Mouse (Mus musculus): Measurements from ENCODE around the gene Sprtn. TPM values are rescaled to one million over a fixed set of nuclear protein-coding genes. Genes with fewer than 3 reads are reported as not detected.

Gene Sprtn
- total and polyA plus RNA-seq, 3 experiments, result 16.0 to 26.5 (median 23.0) TPM

DNA sequence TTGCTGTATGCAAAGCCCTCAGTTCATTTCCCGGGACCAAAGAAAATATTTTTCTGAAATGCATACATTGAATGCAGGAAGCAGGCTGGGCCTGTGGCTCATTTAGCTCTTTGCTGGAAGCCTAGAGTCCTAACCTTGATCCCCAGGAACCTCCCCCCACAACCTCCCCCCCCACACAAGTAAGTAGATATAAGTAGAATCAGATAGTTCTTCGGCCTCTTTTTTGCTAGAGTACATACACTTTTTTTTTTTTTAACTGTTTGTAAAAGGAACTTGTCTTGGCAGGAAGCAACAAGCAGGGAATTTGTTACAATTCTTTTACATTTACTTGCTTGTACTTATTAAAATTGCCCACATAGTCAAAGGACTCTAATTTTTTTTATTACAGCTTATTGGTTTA is 53.2 kb downstream of the Sprtn start:
- Histone ChIP-seq H3K27ac (ENCODE audit: insufficient read depth, low read depth) (no peak overlapping the region), H3K9me3 (replicated peaks; ENCODE audit: low read length) (no peaks in the 10 kb centered on the region), H3K9ac (ENCODE audit: insufficient read depth, low read depth) (no peak overlapping the region), H3K36me3 (replicated peaks in 1 of 2; ENCODE audit: control insufficient read depth in 1 of 2, insufficient read depth in 1 of 2, low read length in 1 of 2) (peaks cover 0 to 9% of the 10 kb centered on the region in 2 experiments), H3K27me3 (replicated peaks) (no peaks in the 10 kb centered on the region), H3K4me2 (ENCODE audit: insufficient read depth, low read depth, poor library complexity, severe bottlenecking) (no peak overlapping the region), H3K4me3 (replicated peaks in 1 of 3; ENCODE audit: low read depth in 2 of 3, low read length in 2 of 3, poor library complexity in 1 of 3) (no peak overlapping the region), H3K79me2 (replicated peaks; ENCODE audit: control insufficient read depth, extremely low read depth, insufficient read depth, poor library complexity, severe bottlenecking) (peaks cover 9% of the 10 kb centered on the region; the same call in 1 of the 2 replicates), H3K4me1 (ENCODE audit: control insufficient read depth in 1 of 2, insufficient read depth in 2 of 2) (peaks cover 7 to 20% of the 10 kb centered on the region in 2 experiments)
- in situ Hi-C loops (cut with MboI; ENCODE audit: low pct_ligation_motif_present, low pct_unique_long_range_greater_than_20kb, low sequenced_read_pairs), result no loop called here
- TF ChIP-seq MXI1 (IDR thresholded peaks at IDR 0.05; ENCODE audit: low read depth, low read length) (no peak), MEF2A (IDR thresholded peaks at IDR 0.05; ENCODE audit: borderline replicate concordance, low read depth, low read length) (no peak), ETS1 (conservative IDR thresholded peaks at IDR 0.05; ENCODE audit: low read depth, low read length) (no peak)
- DNase-seq (ENCODE audit: extremely low read depth), result no peak
- dilution Hi-C loops (cut with MboI; ENCODE audit: extremely low pct_ligation_motif_present, extremely low pct_unique_long_range_greater_than_20kb, low sequenced_read_pairs), result no loop called here

DNA sequence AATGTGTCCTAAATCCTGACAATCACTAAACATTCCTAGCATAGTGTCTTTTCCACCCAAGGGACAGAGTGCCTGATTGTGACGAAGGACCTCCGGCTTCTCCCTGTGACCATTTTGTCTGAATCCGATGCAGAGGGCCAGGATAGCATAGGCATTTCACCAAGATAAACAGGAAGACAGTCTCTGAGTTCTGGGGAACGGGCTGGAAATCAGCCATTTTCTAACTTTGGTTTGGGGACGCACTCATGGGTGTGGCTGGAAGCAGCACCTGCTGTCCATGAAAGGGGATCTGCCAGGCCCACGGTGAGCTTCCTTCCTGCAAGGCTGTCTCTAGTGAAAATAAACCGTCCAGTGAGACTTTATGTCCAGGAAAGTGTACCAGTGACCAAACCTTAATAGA is 55.5 kb downstream of the Sprtn start:
- Histone ChIP-seq H3K4me2 (ENCODE audit: insufficient read depth, low read depth, poor library complexity, severe bottlenecking) (no peak overlapping the region), H3K4me1 (ENCODE audit: control insufficient read depth in 1 of 2, insufficient read depth in 2 of 2) (peaks cover 0 to 9% of the 10 kb centered on the region in 2 experiments; a peak in 2 of 4 replicates), H3K9ac (ENCODE audit: insufficient read depth, low read depth) (no peak overlapping the region), H3K4me3 (replicated peaks in 1 of 3; ENCODE audit: low read depth in 2 of 3, low read length in 2 of 3, poor library complexity in 1 of 3) (no peak overlapping the region), H3K27ac (ENCODE audit: insufficient read depth, low read depth) (no peak overlapping the region), H3K36me3 (replicated peaks in 1 of 2; ENCODE audit: control insufficient read depth in 1 of 2, insufficient read depth in 1 of 2, low read length in 1 of 2) (peaks cover 0 to 6% of the 10 kb centered on the region in 2 experiments), H3K79me2 (replicated peaks; ENCODE audit: control insufficient read depth, extremely low read depth, insufficient read depth, poor library complexity, severe bottlenecking) (no peaks in the 10 kb centered on the region), H3K9me3 (replicated peaks; ENCODE audit: low read length) (no peaks in the 10 kb centered on the region), H3K27me3 (replicated peaks) (no peaks in the 10 kb centered on the region)
- no peak for DNase-seq (ENCODE audit: extremely low read depth)
- dilution Hi-C loops (cut with MboI; ENCODE audit: extremely low pct_ligation_motif_present, extremely low pct_unique_long_range_greater_than_20kb, low sequenced_read_pairs), result no loop called here
- TF ChIP-seq JUN (IDR thresholded peaks at IDR 0.05; ENCODE audit: insufficient read depth, low read depth, low read length) (no peak), MEF2A (IDR thresholded peaks at IDR 0.05; ENCODE audit: borderline replicate concordance, low read depth, low read length) (no peak), PAX5 (IDR thresholded peaks at IDR 0.05; ENCODE audit: low read length) (no peak), USF2 (conservative IDR thresholded peaks at IDR 0.05; ENCODE audit: low read depth, low read length) (no peak), EP300 (IDR thresholded peaks at IDR 0.05; ENCODE audit: low read length) (no peak), SMC3 (IDR thresholded peaks at IDR 0.05; ENCODE audit: low read depth, low read length) (no peak), RAD21 (IDR thresholded peaks at IDR 0.05; ENCODE audit: low read depth, low read length) (no peak), TBP (conservative IDR thresholded peaks at IDR 0.05; ENCODE audit: low read depth, low read length) (no peak), RCOR1 (conservative IDR thresholded peaks at IDR 0.05; ENCODE audit: low read depth, low read length) (no peak), CHD1 (IDR thresholded peaks at IDR 0.05; ENCODE audit: low read depth, low read length) (no peak)
- in situ Hi-C loops (cut with MboI; ENCODE audit: low pct_ligation_motif_present, low pct_unique_long_range_greater_than_20kb, low sequenced_read_pairs), result no loop called here

DNA sequence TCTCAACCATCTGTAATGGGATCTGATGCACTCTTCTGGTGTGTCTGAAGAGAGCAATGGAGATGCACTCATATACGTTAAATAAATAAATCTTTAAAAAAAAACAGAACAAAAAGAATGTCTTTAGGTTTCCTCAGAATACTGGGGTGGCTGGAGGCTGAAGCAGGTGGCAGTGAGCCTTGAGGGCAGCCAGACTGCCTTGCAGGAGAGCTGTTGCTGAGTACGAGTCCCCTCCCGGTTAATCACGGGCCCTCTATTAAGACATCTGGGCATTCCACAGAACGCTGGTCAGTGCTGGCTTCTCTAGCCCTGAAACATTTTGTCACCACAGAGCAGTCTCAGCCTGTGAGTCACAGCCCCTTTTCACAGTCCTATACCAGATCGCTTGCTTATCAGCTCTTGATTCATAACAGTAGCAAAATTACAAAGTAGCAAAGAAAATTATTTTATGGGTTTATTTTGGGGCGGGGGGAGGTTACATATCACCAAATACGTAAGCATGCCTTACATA is 56.9 kb downstream of the Sprtn start:
- Histone ChIP-seq H3K4me1 (ENCODE audit: control insufficient read depth in 1 of 2, insufficient read depth in 2 of 2) (peaks cover 0 to 9% of the 10 kb centered on the region in 2 experiments; a peak in 2 of 4 replicates), H3K4me3 (replicated peaks in 1 of 3; ENCODE audit: low read depth in 2 of 3, low read length in 2 of 3, poor library complexity in 1 of 3) (no peak overlapping the region), H3K79me2 (replicated peaks; ENCODE audit: control insufficient read depth, extremely low read depth, insufficient read depth, poor library complexity, severe bottlenecking) (no peaks in the 10 kb centered on the region), H3K27ac (ENCODE audit: insufficient read depth, low read depth) (no peak overlapping the region), H3K9me3 (replicated peaks; ENCODE audit: low read length) (no peaks in the 10 kb centered on the region), H3K4me2 (ENCODE audit: insufficient read depth, low read depth, poor library complexity, severe bottlenecking) (no peak overlapping the region), H3K27me3 (replicated peaks) (no peaks in the 10 kb centered on the region), H3K9ac (ENCODE audit: insufficient read depth, low read depth) (no peak overlapping the region), H3K36me3 (replicated peaks in 1 of 2; ENCODE audit: control insufficient read depth in 1 of 2, insufficient read depth in 1 of 2, low read length in 1 of 2) (peaks cover 0 to 6% of the 10 kb centered on the region in 2 experiments)
- in situ Hi-C loops (cut with MboI; ENCODE audit: low pct_ligation_motif_present, low pct_unique_long_range_greater_than_20kb, low sequenced_read_pairs) (no loop called here), dilution Hi-C loops (cut with MboI; ENCODE audit: extremely low pct_ligation_motif_present, extremely low pct_unique_long_range_greater_than_20kb, low sequenced_read_pairs) (no loop called here)
- no peak for DNase-seq (ENCODE audit: extremely low read depth)
- TF ChIP-seq GABPA (IDR thresholded peaks at IDR 0.05; ENCODE audit: insufficient replicate concordance, low read depth, low read length), result no peak
- TF ChIP-seq EP300 (IDR thresholded peaks at IDR 0.05; ENCODE audit: low read length), result no peak
- no peak for TF ChIP-seq RAD21 (IDR thresholded peaks at IDR 0.05; ENCODE audit: low read depth, low read length)
- TF ChIP-seq RCOR1 (conservative IDR thresholded peaks at IDR 0.05; ENCODE audit: low read depth, low read length), result no peak
- TF ChIP-seq KAT2A (IDR thresholded peaks at IDR 0.05; ENCODE audit: insufficient replicate concordance, low read length), result no peak
- no peak for TF ChIP-seq PAX5 (IDR thresholded peaks at IDR 0.05; ENCODE audit: low read length)
- no peak for TF ChIP-seq CHD1 (IDR thresholded peaks at IDR 0.05; ENCODE audit: low read depth, low read length)
- no peak for TF ChIP-seq ZKSCAN1 (IDR thresholded peaks at IDR 0.05; ENCODE audit: borderline replicate concordance, low read depth, low read length)
- no peak for TF ChIP-seq TCF12 (IDR thresholded peaks at IDR 0.05; ENCODE audit: low read depth, low read length)
- no peak for TF ChIP-seq POLR2AphosphoS2 (IDR thresholded peaks at IDR 0.05; ENCODE audit: low read depth, low read length)
- TF ChIP-seq MAFK (IDR thresholded peaks at IDR 0.05; ENCODE audit: insufficient replicate concordance, low read length), result no peak
- TF ChIP-seq NELFE (IDR thresholded peaks at IDR 0.05; ENCODE audit: low read depth, low read length), result no peak
- TF ChIP-seq POLR2A (IDR thresholded peaks at IDR 0.05; ENCODE audit: low read depth, low read length), result no peak
- TF ChIP-seq MAZ (IDR thresholded peaks at IDR 0.05; ENCODE audit: low read depth, low read length), result no peak
- TF ChIP-seq IRF4 (IDR thresholded peaks at IDR 0.05; ENCODE audit: low read depth, low read length), result no peak
- no peak for TF ChIP-seq SIN3A (IDR thresholded peaks at IDR 0.05; ENCODE audit: low read length)
- TF ChIP-seq MAX (IDR thresholded peaks at IDR 0.05; ENCODE audit: low read length), result no peak
- no peak for TF ChIP-seq TBP (conservative IDR thresholded peaks at IDR 0.05; ENCODE audit: low read depth, low read length)
- no peak for TF ChIP-seq ZNF384 (IDR thresholded peaks at IDR 0.05; ENCODE audit: low read depth, low read length)
